Mouse (Mus musculus): ENCODE results near the gene Map3k3.

Gene Map3k3

DNA sequence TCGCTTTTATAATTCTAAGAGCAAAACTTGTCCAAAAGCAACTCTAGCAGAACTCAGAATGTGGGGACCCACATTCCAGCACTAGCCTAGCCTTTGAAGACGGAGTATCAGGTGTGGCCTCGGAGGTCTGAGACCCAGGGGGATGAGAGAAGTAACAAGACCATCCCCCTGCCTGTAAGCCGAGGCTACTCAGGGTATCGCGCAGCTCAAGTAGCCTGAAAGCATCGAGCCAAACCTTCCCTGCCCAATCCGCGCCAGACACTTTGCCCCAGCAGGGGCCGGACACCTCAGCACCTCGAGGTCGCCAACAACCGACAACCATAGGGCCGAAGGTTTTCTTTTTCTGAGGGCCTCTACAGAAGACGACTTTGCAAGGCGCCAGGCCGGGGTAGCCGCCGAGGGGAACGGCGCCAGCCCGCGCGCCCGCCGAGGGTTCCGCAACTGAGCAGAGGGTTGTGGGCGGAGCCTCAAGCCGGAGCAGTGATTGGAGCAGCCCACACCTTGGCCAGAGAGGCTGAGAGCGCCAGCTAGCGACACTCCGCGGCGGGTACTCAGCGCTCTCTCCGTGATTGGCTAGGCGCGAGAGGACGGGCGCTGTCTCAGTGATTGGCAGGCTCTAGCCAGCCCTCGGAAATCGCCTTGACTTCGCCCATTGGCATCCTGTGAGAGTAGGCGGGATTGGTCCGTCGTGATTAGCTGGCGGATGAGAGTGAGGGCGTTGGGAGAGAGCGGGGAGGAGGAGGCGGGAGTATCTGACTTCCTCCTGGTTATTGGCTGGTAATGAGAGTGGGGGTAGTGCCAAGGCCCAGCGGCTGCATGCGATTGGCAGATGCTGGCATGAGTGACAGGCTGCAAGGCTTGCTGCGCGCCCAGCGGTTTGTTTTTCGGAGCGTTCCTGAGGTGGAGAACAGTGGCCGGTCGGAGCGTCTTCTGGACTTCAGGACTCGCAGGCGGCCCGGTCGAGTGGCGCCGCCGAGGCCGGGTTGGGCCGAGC is at the start of gene Map3k3:
TSS of gene Map3k3 (plus strand) at position 906 of the 994 bp plus-strand sequence.
- peak; percentile 95 to 96 for DNase-seq

DNA sequence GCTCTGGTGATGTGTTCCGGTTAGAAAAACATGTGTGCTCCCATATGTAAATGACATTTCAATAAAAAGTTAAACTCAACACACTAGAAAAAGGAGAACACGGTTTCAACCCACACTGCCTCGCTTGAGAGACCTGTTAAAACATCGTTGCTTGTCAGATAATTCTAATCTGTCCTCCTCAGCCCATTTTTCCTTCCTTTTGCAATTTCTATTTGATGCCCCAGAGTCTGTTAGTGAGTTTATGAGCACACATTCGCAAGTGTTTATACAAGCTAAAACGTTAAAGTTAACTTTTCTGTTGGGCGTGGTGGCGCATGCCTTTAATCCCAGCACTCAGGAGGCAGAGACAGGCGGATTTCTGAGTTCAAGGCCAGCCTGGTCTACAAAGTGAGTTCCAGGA is 49.4 kb upstream of the Map3k3 start:
- no peak for DNase-seq

DNA sequence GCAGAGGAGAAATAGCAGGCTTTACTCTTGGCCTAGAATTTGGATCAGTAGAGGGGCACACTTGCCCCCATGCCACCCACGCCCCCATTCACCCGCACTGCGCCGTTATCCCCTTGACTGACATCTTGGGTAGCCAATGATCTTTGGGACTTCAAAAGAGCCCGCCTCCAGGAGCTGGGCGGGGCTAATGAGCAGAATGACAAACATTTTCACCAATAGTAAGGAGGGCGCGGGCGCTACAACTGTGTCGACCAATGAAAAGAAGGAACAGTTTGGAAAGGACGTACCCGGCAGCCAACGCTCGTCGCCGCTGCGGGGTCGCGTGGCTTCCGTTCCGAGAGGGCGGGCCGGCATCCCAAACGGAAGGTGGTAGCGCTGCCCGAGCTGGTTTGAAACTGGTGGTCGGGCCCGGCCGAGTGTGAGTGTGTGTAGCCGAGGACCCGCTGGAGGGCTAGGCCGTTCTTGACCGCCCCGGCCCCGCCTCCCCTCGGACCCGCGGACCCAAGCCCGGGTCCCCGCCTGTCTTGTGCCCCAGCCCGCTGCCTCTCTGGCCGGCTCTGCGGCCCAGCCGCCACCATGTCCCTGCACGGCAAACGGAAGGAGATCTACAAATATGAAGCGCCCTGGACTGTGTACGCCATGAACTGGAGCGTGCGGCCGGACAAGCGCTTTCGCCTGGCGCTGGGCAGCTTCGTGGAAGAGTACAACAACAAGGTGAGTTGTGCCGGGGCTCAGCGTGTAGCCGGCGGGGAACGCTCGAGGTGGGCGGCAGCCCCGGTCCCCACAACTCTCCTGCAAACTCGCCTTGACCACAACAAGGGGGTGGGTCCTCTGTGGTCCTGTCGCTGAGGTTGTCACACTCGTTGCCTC is 47.6 kb upstream of the Map3k3 start, which contains the start of gene Dcaf7:
TSS of gene Dcaf7 (plus strand) at position 325 of the 870 bp plus-strand sequence.
- peak; percentile 99 for DNase-seq

DNA sequence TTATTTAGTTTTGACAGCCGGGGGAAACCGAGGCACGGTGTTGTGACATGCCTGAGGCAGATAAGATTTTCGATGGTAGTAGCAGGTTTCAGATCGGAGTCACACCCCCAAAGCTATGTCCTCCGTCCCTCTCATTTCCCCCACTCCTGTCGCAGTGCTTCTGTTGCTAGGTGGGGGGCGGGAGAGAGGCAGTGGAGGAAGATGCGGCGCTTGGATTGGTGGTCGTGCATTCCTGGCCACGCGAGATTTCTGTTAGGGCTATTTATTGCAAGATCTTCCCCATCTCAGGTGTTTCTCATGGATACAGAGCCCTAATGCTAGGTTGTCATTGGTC is 47.0 kb upstream of the Map3k3 start:
- peak; percentile 50 to 51 for DNase-seq

DNA sequence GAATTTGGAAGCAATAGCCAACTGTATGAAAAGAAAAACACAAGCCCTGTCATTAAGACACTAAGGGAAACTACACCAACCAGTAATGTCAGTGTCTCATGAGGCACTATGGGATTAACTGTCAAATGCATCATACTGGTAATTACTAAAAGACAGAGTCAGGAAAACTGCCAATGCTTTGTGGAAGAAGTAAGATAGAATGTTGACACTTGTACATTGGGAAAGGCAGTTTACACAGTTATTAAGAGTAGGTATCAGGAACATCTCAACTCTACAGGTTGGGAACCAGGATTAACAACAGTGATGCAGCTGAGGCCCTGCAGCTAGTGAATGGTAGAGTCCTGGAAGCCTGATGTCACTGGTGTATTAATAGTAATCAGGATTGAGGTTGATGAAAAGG is 40.1 kb upstream of the Map3k3 start:
- no peak for DNase-seq

DNA sequence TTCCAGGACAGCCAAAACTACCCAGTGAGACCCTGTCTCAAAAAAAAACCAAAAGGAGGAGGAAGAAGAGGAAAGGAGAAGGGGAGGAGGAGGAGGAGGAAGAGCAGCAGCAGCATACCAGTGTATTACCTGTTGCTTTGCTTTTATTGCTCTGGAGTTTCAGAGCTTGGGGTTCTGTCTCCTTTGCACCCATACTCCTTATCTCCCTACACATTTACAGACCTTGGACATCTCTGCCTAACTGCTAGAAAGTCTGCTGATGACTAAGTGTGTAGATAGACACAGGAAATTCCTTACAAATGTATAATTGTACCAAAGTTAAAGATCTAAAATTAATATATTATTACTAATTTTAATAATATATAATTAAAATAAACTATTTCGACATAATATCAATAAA is 39.2 kb upstream of the Map3k3 start:
- DNase-seq = no peak

DNA sequence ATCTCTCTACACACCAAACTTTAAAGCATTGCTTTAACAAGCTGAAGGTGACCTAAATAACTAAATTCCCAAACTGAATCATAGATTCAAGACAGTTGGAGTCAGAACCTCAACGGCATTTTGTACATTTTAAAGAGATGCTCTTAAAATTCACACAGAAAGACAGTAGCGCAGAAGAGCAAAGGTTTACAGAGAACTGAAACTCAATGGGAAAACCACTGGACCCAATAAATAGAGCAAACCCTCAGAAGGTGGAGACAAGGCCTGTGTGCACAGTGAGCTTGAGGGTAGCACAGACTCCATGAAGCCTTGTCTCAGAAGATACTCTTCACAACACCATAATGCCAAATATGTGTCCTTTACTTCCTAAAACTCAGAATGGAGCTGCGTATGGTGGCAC is 38.6 kb upstream of the Map3k3 start:
- no peak for DNase-seq

DNA sequence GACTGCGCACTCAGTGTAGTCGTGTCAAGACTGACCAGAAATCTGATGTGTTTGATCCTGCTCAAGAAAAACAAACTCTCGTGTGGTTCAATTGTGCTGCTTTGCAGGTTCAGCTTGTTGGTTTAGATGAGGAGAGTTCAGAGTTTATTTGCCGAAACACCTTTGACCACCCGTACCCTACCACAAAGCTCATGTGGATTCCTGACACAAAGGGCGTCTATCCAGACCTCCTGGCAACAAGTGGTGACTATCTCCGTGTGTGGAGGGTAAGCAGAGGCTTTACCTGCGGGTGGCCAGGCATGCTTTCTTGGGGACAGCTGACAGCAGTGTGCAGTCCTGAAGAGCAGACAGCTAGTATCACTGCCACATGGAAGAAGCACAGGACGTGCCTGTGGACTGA is 37.8 kb upstream of the Map3k3 start:
- DNase-seq = no peak

DNA sequence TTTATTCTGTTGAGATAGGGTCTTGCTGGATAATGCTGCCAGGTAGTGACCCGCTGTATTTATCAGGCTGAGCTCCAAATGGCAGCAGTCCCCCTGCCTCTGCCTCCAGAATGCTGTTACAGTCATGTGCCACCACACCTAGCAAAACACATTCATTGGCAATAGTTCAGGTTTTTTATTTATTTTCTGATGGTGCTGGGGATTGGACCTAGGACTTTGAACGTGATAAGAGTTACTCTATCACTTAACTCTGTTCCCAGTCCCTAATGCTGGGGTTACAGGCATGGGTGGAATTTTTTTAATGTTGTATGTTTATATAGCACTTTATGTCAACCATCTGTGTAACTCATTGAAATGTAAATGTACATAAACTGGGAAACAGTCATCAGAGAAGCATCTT is 30.5 kb upstream of the Map3k3 start:
- DNase-seq = no peak

DNA sequence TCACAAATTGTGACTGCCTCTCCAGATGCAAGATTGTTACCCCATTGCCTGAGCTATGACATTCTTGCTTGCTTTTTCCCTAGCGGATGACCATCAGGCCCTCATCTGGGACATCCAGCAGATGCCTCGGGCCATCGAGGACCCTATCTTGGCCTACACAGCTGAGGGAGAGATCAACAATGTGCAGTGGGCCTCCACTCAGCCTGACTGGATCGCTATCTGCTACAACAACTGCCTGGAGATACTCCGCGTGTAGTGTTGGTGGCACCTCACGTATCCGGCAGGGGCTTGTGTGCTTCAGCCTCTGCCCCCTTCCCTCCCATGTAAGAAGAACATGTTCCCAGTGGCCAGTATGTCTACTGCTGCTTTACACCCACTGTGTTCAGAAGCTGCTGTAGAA is 29.8 kb upstream of the Map3k3 start:
- DNase-seq = no peak

DNA sequence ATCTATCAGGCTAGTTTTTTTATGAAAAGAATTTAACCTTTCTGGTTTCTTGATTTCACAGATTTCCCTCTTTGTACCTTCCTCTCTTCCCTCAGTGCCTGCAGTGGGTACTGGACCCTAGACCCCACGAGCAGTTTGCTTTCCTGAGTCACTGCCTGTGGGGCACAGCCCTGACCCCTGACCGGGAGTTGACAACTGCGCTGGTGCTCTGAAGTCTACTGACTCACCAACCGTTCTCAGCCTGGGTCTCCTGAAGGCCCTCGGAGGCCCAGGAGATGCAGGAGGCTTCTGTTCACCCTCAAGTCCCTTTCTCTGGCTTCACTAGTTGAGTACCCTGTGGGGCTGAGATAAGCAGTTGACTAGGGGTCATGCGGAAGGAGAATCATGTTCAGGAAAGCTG is 29.1 kb upstream of the Map3k3 start:
- DNase-seq = no peak

DNA sequence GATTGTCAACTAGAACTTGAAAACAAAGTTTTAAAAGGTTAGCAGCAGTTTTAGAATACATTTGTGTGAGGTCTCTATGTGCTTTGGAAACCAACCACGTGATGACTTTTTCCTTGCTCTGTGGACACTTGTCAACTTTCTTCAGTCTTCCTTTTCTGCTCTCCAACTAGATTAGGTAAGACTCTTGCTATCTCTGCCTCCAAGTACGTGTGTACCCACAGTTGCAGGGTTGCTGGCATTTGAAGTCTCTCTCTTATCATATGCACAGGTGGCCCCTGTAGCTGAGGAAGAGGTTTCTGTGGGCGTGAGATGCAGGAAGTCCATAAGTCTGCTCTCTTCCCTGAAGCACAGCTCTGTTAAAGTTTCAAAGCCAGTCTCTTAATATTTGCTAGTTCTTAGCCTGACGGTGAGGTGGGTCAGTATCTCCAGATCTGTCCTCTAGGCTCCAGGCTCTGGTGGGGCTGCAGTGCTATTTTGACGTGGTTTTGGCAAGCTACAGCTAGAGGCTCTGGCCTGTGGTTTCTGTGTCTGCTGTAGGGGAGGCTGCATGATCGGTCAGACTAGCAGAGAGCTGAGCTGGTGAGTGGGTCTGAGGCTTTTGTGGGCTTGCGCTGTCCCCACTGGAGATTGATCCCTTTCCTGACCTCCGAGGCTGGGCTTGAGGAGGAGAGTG is 27.5 kb upstream of the Map3k3 start:
- no peak for DNase-seq

DNA sequence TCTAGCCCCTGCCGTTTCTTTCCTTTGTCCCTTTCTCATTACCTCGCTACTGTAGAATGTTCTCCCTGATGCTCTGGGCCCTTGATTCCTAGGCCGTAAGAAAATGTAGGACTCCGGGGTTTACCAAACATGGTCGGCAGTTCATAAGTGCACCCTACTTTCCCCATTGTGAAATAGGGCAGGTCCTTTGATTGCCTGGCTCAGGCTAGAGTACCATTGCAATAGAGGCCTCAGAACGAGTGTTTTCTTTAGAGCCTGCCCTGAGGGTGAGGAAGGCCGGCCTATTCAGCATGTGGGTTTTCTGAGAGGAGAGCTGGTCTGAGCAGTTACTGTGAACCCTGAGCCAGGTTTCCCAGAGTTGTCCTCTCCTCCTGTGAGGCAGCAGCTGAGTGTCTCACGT is 26.4 kb upstream of the Map3k3 start:
- no peak for DNase-seq

DNA sequence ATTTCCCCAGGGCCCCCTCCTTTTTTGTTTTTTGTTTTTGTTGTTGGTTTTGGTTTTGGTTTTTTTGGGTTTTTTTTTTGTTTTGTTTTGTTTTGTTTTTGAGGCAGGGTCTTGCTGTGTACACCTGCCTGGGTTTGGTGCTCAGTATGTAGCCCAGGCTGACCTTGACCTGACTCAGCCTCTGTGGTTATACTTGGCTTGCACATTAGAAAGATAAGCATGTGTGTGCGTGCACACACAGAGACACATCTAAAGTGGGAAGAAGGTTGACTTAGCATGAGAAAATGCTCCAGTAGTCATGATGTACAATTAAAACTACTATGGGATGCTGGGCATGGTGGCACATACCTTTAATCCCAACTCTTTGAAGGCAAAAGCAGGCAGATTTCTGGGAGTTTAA is 23.9 kb upstream of the Map3k3 start:
- no peak for DNase-seq

DNA sequence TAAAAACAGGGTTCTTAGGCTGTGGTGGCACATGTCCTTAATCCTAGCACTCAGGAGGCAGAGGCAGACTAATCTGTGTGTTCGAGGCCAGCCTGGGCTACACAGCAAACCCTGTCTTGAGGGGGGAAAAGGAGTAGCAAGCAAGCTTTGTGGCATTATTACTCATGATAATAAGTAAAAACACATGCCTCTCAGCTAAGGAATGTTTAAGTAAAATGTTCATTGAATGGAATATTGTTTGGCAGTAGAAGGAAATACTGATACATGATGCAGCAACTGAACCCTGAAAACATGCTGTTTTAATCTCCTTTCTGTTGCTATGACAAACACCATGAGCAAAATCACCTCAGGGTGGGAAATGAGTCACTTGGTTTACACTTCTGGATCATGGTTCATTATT is 23.1 kb upstream of the Map3k3 start:
- no peak for DNase-seq

DNA sequence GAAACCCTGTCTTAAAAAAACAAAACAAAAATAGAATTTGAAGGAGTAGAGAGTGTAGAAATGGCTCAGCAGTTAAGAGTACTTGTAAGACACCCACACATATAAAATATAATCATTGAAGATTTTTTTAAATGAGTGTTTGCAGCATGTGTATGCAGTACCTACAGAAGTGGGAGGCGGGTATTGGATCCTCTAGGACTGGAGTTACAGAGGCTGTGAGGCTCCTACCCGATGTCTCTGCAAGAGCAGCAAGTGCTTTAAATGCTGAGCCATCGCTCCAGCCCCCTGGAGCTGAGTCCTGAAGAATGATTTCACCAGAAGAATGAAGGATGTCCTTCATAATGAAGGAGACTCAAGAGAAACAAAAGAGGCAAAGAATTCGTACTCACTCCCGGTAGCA is 20.7 kb upstream of the Map3k3 start:
- DNase-seq = no peak

DNA sequence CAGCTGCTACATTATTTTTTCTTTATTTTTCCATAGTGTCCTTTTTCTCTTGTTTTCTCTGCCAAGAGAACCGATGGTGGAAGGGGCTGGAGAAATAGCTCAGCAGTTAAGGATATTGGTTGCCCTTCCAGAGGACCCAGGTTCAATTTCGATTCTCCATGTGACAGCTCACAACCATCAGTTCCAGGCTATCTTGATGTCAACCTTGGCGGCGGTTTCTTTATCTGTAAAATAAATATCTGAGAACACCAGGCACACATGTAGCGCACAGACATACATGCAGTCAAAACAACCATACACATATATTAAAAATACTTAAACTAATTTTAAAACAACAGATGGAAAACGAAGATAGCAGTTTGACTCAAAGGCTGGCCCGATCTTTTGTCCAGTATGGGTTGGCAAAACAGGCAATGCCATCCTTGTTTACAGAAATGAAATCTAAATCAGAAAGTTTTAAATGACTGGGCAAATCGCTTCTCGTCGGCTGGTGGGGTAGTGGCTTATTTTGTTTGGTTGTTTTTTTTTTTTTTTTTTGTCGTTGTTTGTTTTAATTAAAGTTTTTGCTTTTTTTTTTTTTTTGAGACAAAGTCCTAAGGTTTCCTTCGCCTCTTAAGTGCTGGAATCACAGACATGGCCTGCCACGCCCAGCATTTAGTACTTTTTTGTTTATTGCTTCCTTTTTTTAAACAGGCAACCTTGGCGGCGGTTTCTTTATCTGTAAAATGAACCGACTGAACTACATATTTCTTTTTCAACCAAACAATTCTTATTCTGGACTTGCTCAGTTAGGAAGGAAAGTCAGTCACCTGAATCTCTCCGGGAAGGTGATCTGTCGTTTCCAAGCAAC is 19.1 kb upstream of the Map3k3 start:
- no peak for DNase-seq

DNA sequence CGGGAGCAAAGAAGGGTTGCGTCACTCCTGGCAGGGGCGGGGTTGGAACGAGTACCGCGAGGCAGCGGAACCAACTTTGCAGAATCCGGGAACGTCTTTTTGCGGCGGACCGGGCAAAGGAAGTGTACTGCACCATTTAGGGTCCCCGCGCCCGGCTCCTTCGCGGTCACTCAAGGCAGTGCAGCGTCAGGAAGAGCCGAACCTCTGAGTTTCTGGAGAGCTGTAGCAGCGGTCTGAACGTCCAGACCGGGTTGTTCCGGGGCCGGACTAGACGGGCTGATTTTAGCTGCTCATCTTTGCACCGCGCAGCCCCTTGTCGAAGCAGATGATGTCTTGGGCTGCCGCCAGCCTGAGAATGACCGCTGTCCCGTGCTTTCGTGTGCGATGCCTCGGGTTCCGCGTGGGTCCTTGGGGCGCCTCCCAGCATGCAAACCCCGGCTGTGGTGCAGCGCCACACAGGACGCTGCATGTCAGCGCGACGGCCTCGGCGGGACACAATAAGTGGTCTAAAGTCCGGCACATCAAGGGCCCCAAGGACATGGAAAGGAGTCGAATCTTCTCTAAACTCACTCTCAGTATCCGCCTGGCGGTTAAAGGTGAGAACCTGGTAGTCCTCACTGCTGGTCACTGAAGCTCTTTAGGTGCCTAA is 18.4 kb upstream of the Map3k3 start, which contains the start of gene Taco1:
TSS of gene Taco1 (plus strand) at position 139 of the 649 bp plus-strand sequence.
- peak; percentile 95 for DNase-seq

DNA sequence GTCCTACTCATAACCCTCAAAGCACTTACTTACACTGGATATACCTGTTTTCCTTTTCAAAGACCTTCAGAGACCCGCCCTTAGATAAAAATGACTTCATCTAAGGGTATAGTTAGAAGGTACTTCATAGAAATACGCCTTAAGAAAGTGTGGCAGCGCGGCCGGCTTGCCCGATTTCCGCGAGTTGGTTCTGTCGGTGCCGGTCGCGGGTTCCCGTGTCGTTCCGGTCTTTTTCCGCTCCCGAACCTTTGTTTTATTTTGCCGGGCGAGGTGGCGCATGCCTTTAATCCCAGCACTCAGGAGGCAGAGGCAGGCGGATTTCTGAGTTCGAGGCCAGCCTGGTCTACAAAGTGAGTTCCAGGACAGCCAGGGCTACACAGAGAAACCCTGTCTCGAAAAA is 17.8 kb upstream of the Map3k3 start:
- peak; percentile 38 to 43 for DNase-seq

DNA sequence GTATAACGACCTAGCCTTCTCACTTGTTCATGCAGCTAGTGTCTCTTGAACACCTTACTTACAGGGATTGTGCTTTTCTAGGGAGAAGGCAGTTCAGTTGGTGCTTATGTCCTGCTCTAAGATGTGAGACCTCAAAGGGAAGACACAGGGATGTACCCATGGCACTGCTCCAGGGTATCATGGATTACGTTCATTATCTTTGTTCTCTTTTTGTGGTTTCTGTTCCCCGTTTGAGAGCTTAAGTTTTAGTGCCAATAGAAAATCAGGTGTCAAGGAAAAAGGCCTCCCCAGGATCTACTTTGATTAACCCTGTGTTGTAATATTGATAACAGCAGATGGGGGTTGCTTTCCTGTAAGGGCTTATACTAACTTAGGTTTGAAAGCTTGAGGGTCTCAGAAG is 10.6 kb upstream of the Map3k3 start:
- DNase-seq = no peak

DNA sequence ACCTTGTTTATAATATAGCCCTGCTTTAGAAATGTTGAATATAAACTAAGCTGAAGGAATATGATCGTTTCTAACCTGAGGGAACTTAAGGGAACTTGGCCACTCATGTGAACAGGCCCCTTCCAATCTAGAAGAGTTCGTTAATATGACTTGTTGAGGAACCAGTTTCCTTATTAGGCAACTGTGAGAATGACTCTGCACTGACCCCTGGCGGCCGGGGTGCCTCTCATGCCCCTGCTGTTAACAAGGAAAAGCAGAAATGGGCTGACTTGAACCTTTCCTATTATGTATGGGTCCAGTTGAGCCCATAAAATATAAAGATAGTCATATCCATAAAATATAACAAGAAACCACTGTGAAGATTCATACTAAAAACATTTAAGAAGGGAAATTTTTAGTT is 8.1 kb upstream of the Map3k3 start:
- DNase-seq = peak; percentile 88 to 90
